Mouse (Mus musculus) large intestine, adult 2 months (tissue): ENCODE data around the gene Arsa. TPM values are rescaled to one million over a fixed set of nuclear protein-coding genes. Genes with fewer than 3 reads are reported as not detected.

Source experiments
- DNase-seq: peaks from one replicate; pipeline ENCODE4 v3.0.0-alpha.2; 2012; ENCODE audit warnings: low read depth, low spot score
- WGBS: fragments of 180-500 bp; shearing (Covaris S2); methylation state at CpG from one replicate; pipeline ENCODE4 v1.1.7; 2018; 5-methylcytosine and 5-hydroxymethylcytosine counted together
- polyA plus RNA-seq: library from polyadenylated mRNA; depleted of rRNA; stranded (reverse); fragments of >200 nt; gene quantifications from 2 replicates; pipeline ENCODE4 v1.2.3, GENCODE M21; 2012

The Arsa gene
- polyA plus RNA-seq, 1 experiment: 16.9 TPM

DNA sequence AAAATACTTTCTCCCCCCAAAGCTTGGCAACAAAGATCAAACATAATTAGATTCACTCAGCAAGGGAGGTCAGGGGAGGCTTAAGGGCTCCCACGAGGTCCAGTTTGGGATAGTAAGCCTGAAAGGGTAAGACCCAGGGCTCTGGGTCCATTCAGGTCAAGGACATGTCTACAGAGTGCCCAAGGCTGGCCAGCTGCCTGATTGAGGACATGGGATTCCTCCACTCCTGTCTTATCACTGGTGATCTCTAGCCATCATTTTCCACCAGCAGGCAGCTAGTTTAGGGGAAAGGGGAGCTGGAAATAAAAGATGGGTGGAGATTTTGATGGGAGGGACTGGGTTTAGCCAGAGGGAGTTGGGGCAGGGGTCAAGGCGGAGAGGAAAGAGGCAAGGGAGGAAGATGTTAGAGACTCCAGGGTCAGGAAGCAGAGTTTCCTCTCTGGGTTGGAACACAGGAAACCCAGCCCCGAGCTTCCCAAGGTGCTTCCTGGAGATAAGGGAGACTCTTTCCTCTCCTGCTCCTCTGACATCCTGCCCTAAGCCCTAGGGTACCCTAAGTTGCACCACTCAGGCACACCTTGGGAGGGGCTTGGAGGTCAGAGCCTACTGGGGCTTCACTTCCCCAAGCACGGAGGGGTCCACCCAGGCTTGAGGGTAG is 20.3 kb upstream of the Arsa start:
- 22% methylated on average over 4 of the region's 4 CpGs for WGBS
- DNase-seq: no peak

DNA sequence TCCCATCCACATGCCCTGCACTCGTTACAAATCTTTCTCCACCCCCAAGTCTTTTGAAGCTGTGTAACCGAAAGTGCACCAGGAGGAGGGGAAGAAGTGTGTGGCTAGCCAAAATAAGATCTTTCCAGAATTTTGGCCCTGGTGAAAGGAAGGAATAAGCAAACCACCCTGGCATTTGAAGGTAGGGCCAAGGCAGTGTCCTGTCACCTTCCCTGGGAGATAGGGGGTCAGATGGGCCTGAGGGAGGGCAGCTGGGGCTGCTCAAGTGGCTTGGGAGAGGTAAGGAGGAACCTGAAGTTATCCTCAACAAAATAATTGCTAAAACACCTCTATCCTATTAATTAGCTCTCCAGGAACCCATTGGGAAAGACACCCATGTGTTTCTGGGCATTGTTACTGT is 19.6 kb upstream of the Arsa start:
- DNase-seq: no peak
- 35% methylated on average over 2 of the region's 2 CpGs for WGBS

DNA sequence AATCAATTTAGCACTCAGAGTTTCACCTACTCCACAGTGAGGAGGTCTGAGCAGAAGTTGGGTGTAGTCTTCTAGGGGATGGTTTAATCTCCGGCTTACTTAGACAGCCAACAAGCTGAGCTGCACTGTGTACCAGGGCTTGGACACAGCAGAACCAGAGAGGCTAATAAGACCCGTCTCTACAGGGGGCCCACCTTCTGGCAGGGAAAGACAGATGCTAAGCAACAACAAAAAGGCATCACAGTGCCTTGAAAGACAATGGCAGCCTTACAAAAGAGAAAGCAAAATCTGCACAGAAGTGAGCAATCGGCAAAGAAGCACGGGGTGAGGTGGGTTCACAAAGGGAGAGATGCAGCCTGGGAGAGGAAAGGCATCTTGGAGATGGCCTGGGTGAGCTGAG is 18.9 kb upstream of the Arsa start:
- DNase-seq: no peak
- 65% methylated on average over 4 of the region's 4 CpGs for WGBS

DNA sequence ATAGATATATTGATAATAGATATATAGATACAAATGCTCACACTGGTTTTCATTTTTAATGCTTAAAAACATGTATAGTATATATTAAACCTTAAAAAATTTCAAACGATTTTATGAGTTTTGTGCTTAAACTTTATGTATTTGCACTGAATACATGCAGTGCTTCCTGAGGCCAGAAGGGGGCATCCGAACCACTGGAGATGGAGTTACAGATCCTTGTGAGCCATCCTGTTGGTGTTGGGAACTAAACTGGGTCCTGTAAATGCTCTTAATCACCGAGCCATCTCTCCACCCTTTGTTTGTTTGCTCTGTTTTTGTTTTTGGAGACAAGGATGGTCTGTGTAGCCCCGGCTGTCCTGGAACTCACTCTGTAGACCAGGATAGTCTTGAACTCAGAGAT is 17.7 kb upstream of the Arsa start:
- 73% methylated on average over 4 of the region's 4 CpGs for WGBS
- no peak for DNase-seq

DNA sequence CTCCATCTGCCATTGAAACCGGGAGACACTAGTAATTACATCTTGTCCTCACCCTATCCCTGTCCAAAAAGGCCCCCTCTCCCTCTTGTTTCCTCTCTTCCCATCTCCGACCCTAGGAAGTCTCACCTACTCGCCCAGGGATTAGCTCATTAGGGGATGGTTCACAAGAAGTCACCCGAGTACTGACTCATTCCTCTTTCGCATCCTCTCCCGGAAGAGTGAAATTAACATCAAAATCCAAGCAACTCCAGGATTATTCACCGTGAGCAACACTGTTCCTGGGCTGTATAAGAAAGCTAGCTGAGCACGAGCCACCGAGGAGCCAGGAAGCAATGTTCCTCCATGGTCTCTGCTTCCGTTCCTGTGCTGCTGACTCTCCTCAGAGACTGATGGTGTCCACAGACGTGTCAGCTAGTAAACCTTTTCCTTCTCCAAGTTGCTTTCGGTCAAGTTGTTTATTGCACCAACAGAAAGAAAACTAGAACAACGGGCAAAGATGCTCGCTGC is 11.4 kb upstream of the Arsa start:
- 48% methylated on average over 14 of the region's 14 CpGs for WGBS
- no peak for DNase-seq

- 66% methylated on average over 12 of the region's 12 CpGs for WGBS
- no peak for DNase-seq
These were observed 11.0 kb upstream of the Arsa start for GRCm38 (mm10) chr15:89488182-89488581.

- DNase-seq: peak; percentile 57
- 20% methylated on average over 8 of the region's 8 CpGs for WGBS
These were observed 3.4 kb upstream of the Arsa start for GRCm38 (mm10) chr15:89480584-89480983.

- WGBS: 84% methylated on average over 3 of the region's 3 CpGs
- no peak for DNase-seq
These were observed 1.4 kb upstream of the Arsa start for GRCm38 (mm10) chr15:89478622-89479021.

DNA sequence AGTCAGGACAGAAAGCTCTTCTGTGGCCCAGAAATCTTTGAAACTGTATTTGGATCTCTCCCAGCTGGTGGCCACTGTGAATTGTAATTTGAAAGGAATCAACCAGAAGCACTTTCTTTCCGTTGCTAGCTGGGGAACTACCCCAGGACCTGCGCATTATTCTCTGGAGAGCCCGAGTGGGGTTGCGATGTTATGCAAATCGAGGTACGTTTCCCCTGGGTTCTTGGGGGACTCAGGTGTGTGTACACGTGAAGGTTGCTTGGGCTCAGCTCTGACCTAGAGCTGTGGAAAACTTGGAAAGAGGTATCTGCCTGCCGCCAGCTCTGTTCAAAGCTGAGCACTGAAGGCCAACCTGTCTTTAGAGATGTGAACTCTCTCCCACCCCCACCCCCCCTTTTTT is 581 bp upstream of the Arsa start:
- WGBS: 79% methylated on average over 8 of the region's 8 CpGs
- DNase-seq: no peak

DNA sequence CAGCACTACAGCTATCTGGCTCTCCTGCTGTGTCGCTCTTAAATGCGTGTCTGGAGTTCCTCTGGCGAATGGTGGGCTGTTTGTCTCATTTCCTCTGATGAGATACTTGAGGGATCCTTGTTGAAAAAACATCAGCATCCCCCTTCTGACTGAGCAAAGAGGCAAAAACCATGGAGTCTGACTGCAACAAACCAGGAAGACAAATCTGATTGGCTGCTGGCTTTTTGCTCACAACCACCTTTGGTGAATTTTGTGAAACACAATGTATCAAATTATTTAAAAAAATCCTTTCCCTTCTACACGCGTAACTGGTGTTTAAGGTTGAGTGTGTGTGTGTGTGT is 780 bp downstream of the Arsa start:
- 9% methylated on average over 5 of the region's 5 CpGs for WGBS
- DNase-seq: no peak

GRCm38 (mm10) chr15:89475611-89476474 is 1.4 kb downstream of the Arsa start:
- DNase-seq: peak; percentile 84
- 10% methylated on average over 44 of the region's 44 CpGs for whole genome bisulfite sequencing

- no peak for DNase-seq
- 90% methylated on average over 7 of the region's 7 CpGs for WGBS
These were observed 2.0 kb downstream of the Arsa start for GRCm38 (mm10) chr15:89475293-89475600.

- 95% methylated on average over 19 of the region's 19 CpGs for WGBS
- no peak for DNase-seq
These were observed 2.5 kb downstream of the Arsa start for GRCm38 (mm10) chr15:89474596-89475292.

- DNase-seq: no peak
- 97% methylated on average over 8 of the region's 8 CpGs for WGBS
These were observed 3.3 kb downstream of the Arsa start for GRCm38 (mm10) chr15:89473921-89474320.

DNA sequence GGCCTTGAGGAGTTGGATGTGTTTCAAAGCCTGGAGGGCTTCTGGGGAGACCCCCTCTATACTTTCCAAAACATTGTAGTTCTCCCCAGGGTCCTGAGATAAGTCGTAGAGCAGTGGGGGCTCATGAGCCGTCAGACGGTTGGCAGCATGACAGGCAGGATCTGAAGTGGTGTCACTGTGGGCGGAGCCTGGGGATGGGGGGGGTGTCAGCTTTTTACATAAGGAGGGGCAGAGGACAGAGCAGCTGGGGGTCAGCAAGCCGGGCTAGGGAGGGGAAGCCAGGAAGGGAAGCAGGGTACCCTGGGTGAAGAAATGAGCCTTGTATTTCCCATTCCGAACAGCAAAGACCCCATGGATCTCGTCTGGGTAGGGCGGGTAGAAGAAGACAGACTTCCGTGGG is 3.9 kb downstream of the Arsa start:
- 90% methylated on average over 9 of the region's 9 CpGs for WGBS
- no peak for DNase-seq

- 82% methylated on average over 4 of the region's 4 CpGs for WGBS
- DNase-seq: no peak
These were observed 5.7 kb downstream of the Arsa start for GRCm38 (mm10) chr15:89471476-89471875.

- 25% methylated on average over 2 of the region's 2 CpGs for WGBS
- no peak for DNase-seq
These were observed 8.6 kb downstream of the Arsa start for GRCm38 (mm10) chr15:89468577-89468976.

DNA sequence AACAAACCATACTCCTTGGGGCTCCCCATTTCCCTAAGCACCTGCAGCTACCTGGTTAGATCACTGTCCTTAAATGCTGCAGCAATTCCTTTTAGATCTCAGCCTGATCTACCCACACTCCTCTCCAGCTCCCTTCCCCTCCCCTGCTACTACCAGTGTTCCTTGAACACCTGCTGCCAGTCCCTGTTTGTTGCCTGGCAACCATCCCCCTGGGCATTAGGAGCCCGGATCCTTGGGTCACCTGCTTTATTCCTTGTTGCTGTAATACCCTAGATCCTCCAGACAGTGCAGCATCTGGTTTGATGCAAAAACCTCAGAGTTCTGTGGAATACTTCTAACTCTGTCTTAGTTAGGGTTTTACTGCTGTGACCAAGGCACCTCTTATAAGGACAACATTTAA is 12.2 kb downstream of the Arsa start:
- DNase-seq: no peak
- WGBS: 9% methylated on average over 1 of the region's 1 CpGs

GRCm38 (mm10) chr15:89463334-89464235 is 13.6 kb downstream of the Arsa start:
- no peak for DNase-seq
- WGBS: 45% methylated on average over 5 of the region's 5 CpGs

DNA sequence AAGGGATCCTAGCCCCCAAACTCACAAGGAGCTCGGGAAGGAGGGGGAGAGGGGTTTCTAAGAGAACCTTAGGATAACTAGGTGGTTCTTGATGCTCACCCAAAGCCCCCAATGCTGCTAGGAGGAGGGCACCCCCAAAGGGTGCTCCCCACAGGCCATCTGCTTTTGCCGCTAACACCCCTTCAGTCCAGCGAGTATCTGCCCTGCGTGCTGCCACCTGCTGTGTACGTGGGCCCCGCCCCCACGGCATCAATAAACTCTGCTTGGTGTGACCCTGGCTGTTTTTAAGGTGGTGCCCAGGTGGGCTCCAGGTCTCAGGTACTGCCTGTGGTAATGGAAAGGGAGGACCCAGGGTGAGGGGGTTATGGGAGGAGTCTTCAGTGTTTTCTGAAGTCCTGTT is 15.0 kb downstream of the Arsa start:
- DNase-seq: no peak
- WGBS: 46% methylated on average over 7 of the region's 7 CpGs
